Mouse (Mus musculus) adrenal gland, postnatal 25 days (tissue): ENCODE data around the gene Rhot2. TPM values are rescaled to one million over a fixed set of nuclear protein-coding genes. Genes with fewer than 3 reads are reported as not detected.
"Not testable (repeated sequence)": the region's sequence is repeated elsewhere in the genome, so short reads cannot be mapped to it uniquely, and the experiment has no call there.

Experiments
- DNase-seq: peaks from one replicate; pipeline ENCODE4 v3.0.0; 2021; ENCODE audit warnings: mixed read lengths
- total RNA-seq: library from RNA; stranded (reverse); gene quantifications from 2 replicates; pipeline ENCODE4 v1.2.3, GENCODE M21; 2021

The Rhot2 gene
- total RNA-seq, 1 experiment from 2014 or later: 124 TPM

GRCm38 (mm10) chr17:25828223-25828594 is 16.4 kb downstream of the Rhot2 start:
- no peak for DNase-seq

GRCm38 (mm10) chr17:25827546-25828222 is 17.0 kb downstream of the Rhot2 start:
- no peak for DNase-seq

- DNase-seq: no peak
Observed at GRCm38 (mm10) chr17:25827011-25827410, 17.6 kb downstream of the Rhot2 start.

- no peak for DNase-seq
Observed at GRCm38 (mm10) chr17:25825984-25826570, 18.6 kb downstream of the Rhot2 start.

- DNase-seq: no peak
Observed at GRCm38 (mm10) chr17:25825311-25825710, 19.3 kb downstream of the Rhot2 start.

- no peak for DNase-seq
Observed at GRCm38 (mm10) chr17:25824362-25825142, 20.1 kb downstream of the Rhot2 start.

GRCm38 (mm10) chr17:25823452-25823851 is 21.2 kb downstream of the Rhot2 start, which contains the start of gene Wdr24:
TSS of gene Wdr24 (plus strand) at chr17:25823627.
- peak; percentile 59 for DNase-seq

- DNase-seq: no peak
Observed at GRCm38 (mm10) chr17:25818851-25819780, 25.5 kb downstream of the Rhot2 start.

- DNase-seq: no peak
Observed at GRCm38 (mm10) chr17:25817662-25818061, 27.0 kb downstream of the Rhot2 start.

GRCm38 (mm10) chr17:25813471-25813870 is 31.2 kb downstream of the Rhot2 start:
- peak; percentile 89 for DNase-seq

- no peak for DNase-seq
Observed at GRCm38 (mm10) chr17:25810890-25811289, 33.8 kb downstream of the Rhot2 start.

GRCm38 (mm10) chr17:25809606-25810340 is 34.9 kb downstream of the Rhot2 start:
- no peak for DNase-seq

- peak; percentile 91 for DNase-seq
Observed at GRCm38 (mm10) chr17:25808789-25809605, 35.7 kb downstream of the Rhot2 start, which contains the start of gene Fbxl16. TSS of gene Fbxl16 (plus strand) at chr17:25809085.

- DNase-seq: no peak
Observed at GRCm38 (mm10) chr17:25808028-25808427, 36.6 kb downstream of the Rhot2 start.

- not testable (repeated sequence) for DNase-seq
Observed at GRCm38 (mm10) chr17:25807452-25807851, 37.2 kb downstream of the Rhot2 start.

- no peak for DNase-seq
Observed at GRCm38 (mm10) chr17:25806507-25806906, 38.1 kb downstream of the Rhot2 start.

GRCm38 (mm10) chr17:25802825-25803517 is 41.7 kb downstream of the Rhot2 start:
- DNase-seq: peak; percentile 87

GRCm38 (mm10) chr17:25801029-25801428 is 43.6 kb downstream of the Rhot2 start:
- DNase-seq: no peak

GRCm38 (mm10) chr17:25796951-25797369 is 47.7 kb downstream of the Rhot2 start, which contains the start of gene Metrn:
TSS of gene Metrn (minus strand) at chr17:25797136.
- DNase-seq: peak; percentile 92
